Mouse (Mus musculus) spleen, postnatal 4 days (tissue): ENCODE measurements around the gene Orc3.
A peak's percentile ranks its signal among the peaks of the same experiment; 100 is the strongest.
"Not testable (repeated sequence)": the region's sequence is repeated elsewhere in the genome, so short reads cannot be mapped to it uniquely, and the experiment has no call there.

Experiments
- DNase-seq, 2 experiments: peaks; one replicate each; pipeline ENCODE4 v3.0.0; 2022; ENCODE audit warnings: low spot score in 2 of 2

Gene Orc3

GRCm38 (mm10) chr4:34582476-34582875 lies 32.3 kb downstream of the Orc3 start:
- DNase-seq, result no peak

- no peak for DNase-seq
Observed at GRCm38 (mm10) chr4:34581990-34582389, 32.8 kb downstream of the Orc3 start.

DNA sequence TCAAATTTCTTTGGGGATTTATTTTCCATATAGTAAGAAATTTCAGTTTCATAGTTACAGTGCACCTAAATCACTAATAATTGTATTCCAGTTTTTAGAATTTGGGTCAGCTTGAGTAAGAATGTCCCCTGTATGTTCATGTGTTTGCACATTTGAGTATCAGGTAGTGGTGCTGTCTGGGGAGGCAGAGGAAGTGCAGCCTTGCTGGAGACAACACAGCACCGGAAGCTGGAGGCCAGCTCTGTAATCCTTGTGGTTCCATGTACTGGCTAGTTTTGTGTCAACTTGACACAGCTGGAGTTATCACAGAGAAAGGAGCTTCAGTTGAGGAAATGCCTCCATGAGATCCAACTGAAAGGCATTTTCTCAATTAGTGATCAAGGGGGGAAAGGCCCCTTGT lies 33.3 kb downstream of the Orc3 start:
- not testable (repeated sequence) for DNase-seq

- no peak for DNase-seq
Observed at GRCm38 (mm10) chr4:34579215-34579614, 35.5 kb downstream of the Orc3 start.

GRCm38 (mm10) chr4:34577028-34577427 lies 37.7 kb downstream of the Orc3 start:
- DNase-seq, result no peak

- no peak for DNase-seq
Observed at GRCm38 (mm10) chr4:34572876-34573275, 41.9 kb downstream of the Orc3 start.

- no peak for DNase-seq
Observed at GRCm38 (mm10) chr4:34566226-34566625, 48.5 kb downstream of the Orc3 start.

DNA sequence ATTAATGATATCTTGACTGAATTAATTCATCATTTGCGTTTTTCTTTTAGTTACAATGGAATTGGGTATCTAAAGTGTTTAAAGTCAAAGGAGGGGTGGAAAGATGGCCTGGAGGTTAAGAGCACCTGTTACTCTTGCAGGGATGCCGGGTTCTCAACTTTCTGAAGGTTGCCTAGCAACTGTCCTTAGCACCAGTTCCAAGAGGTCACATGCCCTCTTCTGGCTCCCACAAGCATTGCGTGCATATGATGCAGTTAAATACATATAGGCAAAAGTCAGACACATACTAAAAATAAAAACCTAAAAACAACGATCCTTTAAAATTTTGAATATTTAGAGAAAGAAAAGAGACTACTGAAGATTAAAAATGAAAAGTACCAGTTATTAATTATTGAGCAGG lies 53.8 kb downstream of the Orc3 start:
- DNase-seq, result peak; percentile 55 to 72

GRCm38 (mm10) chr4:34556183-34556582 lies 58.6 kb downstream of the Orc3 start:
- no peak for DNase-seq

GRCm38 (mm10) chr4:34555604-34556003 lies 59.1 kb downstream of the Orc3 start:
- DNase-seq, result no peak

DNA sequence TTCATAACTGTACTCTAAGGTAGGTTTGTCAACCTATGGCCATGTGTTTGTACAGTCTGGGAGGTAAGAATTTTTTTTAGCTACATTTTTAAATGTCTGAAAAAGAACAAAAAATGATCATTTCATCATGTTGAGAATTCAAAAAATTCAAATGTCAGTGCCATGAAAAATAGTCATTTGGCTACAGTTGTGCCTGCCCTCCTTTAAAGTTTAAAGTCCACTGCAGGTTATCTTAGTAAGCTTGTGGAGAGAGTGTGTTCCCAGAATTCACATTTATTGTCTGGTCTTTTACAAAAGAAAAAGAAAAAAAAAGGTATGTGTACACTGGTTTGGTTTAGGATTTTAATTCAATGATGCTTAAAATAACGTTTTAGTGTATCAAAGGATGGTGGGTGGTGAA lies 60.1 kb downstream of the Orc3 start:
- DNase-seq, result no peak

GRCm38 (mm10) chr4:34551966-34552365 lies 62.8 kb downstream of the Orc3 start:
- DNase-seq, result no peak

GRCm38 (mm10) chr4:34551098-34551809 lies 63.5 kb downstream of the Orc3 start:
- DNase-seq, result peak; percentile 39 to 76

DNA sequence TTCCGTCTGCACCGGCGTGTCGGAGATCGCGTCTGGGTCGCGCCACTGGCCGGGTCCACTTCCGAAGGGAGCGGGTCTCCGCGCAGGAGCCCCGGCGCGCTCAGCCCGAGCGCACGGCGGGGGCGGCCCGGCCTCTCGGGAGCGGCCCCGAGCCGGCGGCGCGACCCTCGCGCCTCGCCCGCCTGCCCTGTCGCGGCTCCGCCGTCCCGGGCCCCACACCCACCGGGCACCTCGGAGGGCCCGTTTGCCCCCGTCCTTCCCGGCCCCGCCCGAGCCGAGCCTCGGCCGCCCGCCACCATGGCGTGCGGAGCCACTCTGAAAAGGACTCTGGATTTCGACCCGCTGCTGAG lies 64.0 kb downstream of the Orc3 start, which contains the start of gene Akirin2:
TSS of gene Akirin2 (plus strand) at position 190 of the 350 bp plus-strand sequence.
- no peak for DNase-seq

GRCm38 (mm10) chr4:34549981-34550747 lies 64.6 kb downstream of the Orc3 start:
- peak; percentile 96 to 97 for DNase-seq

GRCm38 (mm10) chr4:34529941-34530340 lies 84.8 kb downstream of the Orc3 start:
- DNase-seq, result peak in 1 of 2 experiments; percentile 11

GRCm38 (mm10) chr4:34529379-34529778 lies 85.4 kb downstream of the Orc3 start:
- DNase-seq, result no peak

GRCm38 (mm10) chr4:34528430-34529100 lies 86.2 kb downstream of the Orc3 start:
- peak in 1 of 2 experiments; percentile 21 for DNase-seq

GRCm38 (mm10) chr4:34526771-34527170 lies 88.0 kb downstream of the Orc3 start:
- no peak for DNase-seq

- DNase-seq, result no peak
Observed at GRCm38 (mm10) chr4:34523586-34523985, 91.2 kb downstream of the Orc3 start.

DNA sequence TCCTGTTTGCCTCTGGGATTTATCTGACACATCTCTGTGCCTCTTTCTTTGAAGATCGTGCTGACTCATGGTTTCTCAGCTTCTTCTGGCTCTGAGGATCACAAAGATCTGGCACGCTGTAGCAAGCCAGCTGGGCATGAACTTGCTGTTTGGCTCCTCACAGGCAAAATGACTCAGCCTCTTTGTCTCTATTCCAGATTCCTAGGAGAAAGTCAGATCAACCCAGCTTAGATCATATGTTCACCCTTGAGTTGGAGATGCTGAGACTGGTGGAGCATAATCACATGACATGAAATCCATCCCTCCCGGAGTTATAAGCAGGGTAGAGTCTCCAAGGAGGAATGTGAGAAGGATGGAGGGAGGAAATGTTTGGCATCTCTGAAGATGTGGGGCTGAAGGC lies 91.9 kb downstream of the Orc3 start:
- DNase-seq, result peak in 1 of 2 experiments; percentile 39
